Mouse (Mus musculus) frontal cortex, postnatal 25 days (tissue): ENCODE measurements at regions not wholly inside any gene's neighbourhood (a gene's known extent, or its start where the extent isn't known, plus 50 kb on each side); places are given as distances from the start of the nearest gene placed in this dataset.

Experiments used
- DNase-seq, 2 experiments: peaks; one replicate each; pipeline ENCODE4 v3.0.0; 2022; ENCODE audit warnings: low spot score in 2 of 2

- no peak for DNase-seq
Observed at GRCm38 (mm10) chr14:58499071-58499470, 428.7 kb downstream of the Fgf9 start.

- DNase-seq = no peak
Observed at GRCm38 (mm10) chr14:58496902-58497301, 426.6 kb downstream of the Fgf9 start.

GRCm38 (mm10) chr14:58494400-58494987, 424.1 kb downstream of the Fgf9 start:
- no peak for DNase-seq

- no peak for DNase-seq
Observed at GRCm38 (mm10) chr14:58492118-58492517, 421.8 kb downstream of the Fgf9 start.

GRCm38 (mm10) chr14:58488803-58489202, 418.5 kb downstream of the Fgf9 start:
- DNase-seq = no peak

GRCm38 (mm10) chr14:58487836-58488235, 417.5 kb downstream of the Fgf9 start:
- DNase-seq = no peak

GRCm38 (mm10) chr14:58480454-58480853, 410.1 kb downstream of the Fgf9 start:
- DNase-seq = no peak

GRCm38 (mm10) chr14:58470678-58471077, 400.3 kb downstream of the Fgf9 start:
- no peak for DNase-seq

- DNase-seq = no peak
Observed at GRCm38 (mm10) chr14:58468451-58468850, 398.1 kb downstream of the Fgf9 start.

GRCm38 (mm10) chr14:58467856-58468255, 397.5 kb downstream of the Fgf9 start:
- DNase-seq = no peak

- no peak for DNase-seq
Observed at GRCm38 (mm10) chr14:58446776-58447354, 376.5 kb downstream of the Fgf9 start.

GRCm38 (mm10) chr14:58444496-58444895, 374.1 kb downstream of the Fgf9 start:
- DNase-seq = no peak

GRCm38 (mm10) chr14:58442501-58442900, 372.2 kb downstream of the Fgf9 start:
- no peak for DNase-seq

GRCm38 (mm10) chr14:58439963-58440362, 369.6 kb downstream of the Fgf9 start:
- no peak for DNase-seq

- DNase-seq = no peak
Observed at GRCm38 (mm10) chr14:58436096-58436495, 365.7 kb downstream of the Fgf9 start.

- DNase-seq = no peak
Observed at GRCm38 (mm10) chr14:58426472-58426871, 356.1 kb downstream of the Fgf9 start.

- no peak for DNase-seq
Observed at GRCm38 (mm10) chr14:58421904-58422303, 351.6 kb downstream of the Fgf9 start.

GRCm38 (mm10) chr14:58417545-58417944, 347.2 kb downstream of the Fgf9 start:
- no peak for DNase-seq

GRCm38 (mm10) chr14:58392055-58392726, 321.8 kb downstream of the Fgf9 start:
- no peak for DNase-seq

GRCm38 (mm10) chr14:58390741-58391140, 320.4 kb downstream of the Fgf9 start:
- DNase-seq = no peak

- no peak for DNase-seq
Observed at GRCm38 (mm10) chr14:58387348-58388000, 317.1 kb downstream of the Fgf9 start.

- no peak for DNase-seq
Observed at GRCm38 (mm10) chr14:58375056-58375455, 304.7 kb downstream of the Fgf9 start.

- DNase-seq = no peak
Observed at GRCm38 (mm10) chr14:58356824-58357223, 286.5 kb downstream of the Fgf9 start.
